Comparison of ENCODE assay signal across 14 mouse cellular contexts in the genomic region with DNA sequence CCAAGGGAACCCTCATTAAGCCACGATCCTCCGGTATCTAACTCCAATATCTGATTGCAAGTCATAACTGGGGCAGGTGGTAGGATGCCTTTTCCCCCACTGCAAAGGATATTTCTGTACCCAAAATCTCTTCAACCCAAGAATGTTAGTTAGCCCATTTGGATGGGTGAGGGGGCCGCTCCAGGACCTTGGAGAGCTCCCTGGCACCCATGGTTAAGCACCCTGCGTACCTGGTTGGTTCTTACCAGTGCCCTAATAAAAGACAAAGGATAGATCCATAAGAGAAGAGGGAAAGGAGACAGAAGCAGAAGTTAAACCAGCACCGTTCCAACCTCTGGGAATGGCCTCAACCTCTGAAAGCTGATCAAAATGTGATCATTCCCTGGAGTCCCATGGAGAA.
DNase-seq lines count a peak whose midpoint lies in the region; ATAC-seq and TF ChIP-seq lines count a peak whose summit lies in the region.
"Had no signal": no experiment of that assay in that cellular context is flagged by ENCODE, and none has a peak within 500 bp of the region (broad histone marks: within the 10 kb centered on the region; RNA-seq: fewer than 3 reads in every experiment).

No protein-coding gene starts in this region.

- no peak for TF ChIP-seq EP300 in heart, adult 2 months (IDR thresholded peaks at IDR 0.05; ENCODE audit: insufficient read depth, low read depth, low read length)

- intact Hi-C loops in heart, adult 2 months (cut with DNase I): no loop called here

- no peak overlapping the region for H3K27ac ChIP-seq in lung, embryonic 14.5 days (ENCODE audit: low read depth)
- H3K27ac ChIP-seq in limb, embryonic 14.5 days (replicated peaks; ENCODE audit: low read depth, low read length): no peak overlapping the region
- no peak overlapping the region for H3K27ac ChIP-seq in forebrain, embryonic 11.5 days (ENCODE audit: low read depth, low read length)
- no peak overlapping the region for H3K27ac ChIP-seq in heart, adult 2 months
- H3K27ac ChIP-seq: heart, embryonic 15.5 days; left cerebral cortex, adult 2 months; midbrain, embryonic 13.5 days had no signal

- H3K36me3 ChIP-seq in lung, embryonic 14.5 days (ENCODE audit: insufficient read depth): no peaks in the 10 kb centered on the region
- H3K36me3 ChIP-seq in limb, embryonic 14.5 days (ENCODE audit: control insufficient read depth, insufficient read depth, low read length): no peaks in the 10 kb centered on the region
- no peaks in the 10 kb centered on the region for H3K36me3 ChIP-seq in forebrain, embryonic 11.5 days (ENCODE audit: control insufficient read depth, insufficient read depth, low read length)
- no peaks in the 10 kb centered on the region for H3K36me3 ChIP-seq in heart, adult 2 months (ENCODE audit: control insufficient read depth, insufficient read depth, low read length)
- H3K36me3 ChIP-seq: heart, embryonic 15.5 days; midbrain, embryonic 13.5 days had no signal

- TF ChIP-seq POLR2A in limb, embryonic 14.5 days (IDR thresholded peaks at IDR 0.05; ENCODE audit: borderline replicate concordance, extremely low read depth, insufficient read depth, insufficient read length): no peak
- TF ChIP-seq POLR2A in heart, adult 2 months (IDR thresholded peaks at IDR 0.05; ENCODE audit: insufficient read depth, low read depth, low read length): no peak

- H3K79me2 ChIP-seq in heart, adult 2 months (replicated peaks; ENCODE audit: control insufficient read depth, insufficient read depth, low read length): no peaks in the 10 kb centered on the region

- H3K27me3 ChIP-seq in lung, embryonic 14.5 days (ENCODE audit: insufficient read depth, low read length): no peaks in the 10 kb centered on the region
- H3K27me3 ChIP-seq in limb, embryonic 14.5 days (ENCODE audit: control insufficient read depth, insufficient read depth, low read length): no peaks in the 10 kb centered on the region
- no peaks in the 10 kb centered on the region for H3K27me3 ChIP-seq in forebrain, embryonic 11.5 days (ENCODE audit: control insufficient read depth, insufficient read depth, low read length)
- no peaks in the 10 kb centered on the region for H3K27me3 ChIP-seq in heart, adult 2 months (ENCODE audit: control insufficient read depth, insufficient read depth, low read length)
- H3K27me3 ChIP-seq: heart, embryonic 15.5 days; midbrain, embryonic 13.5 days had no signal

- no peaks in the 10 kb centered on the region for H3K9me3 ChIP-seq in lung, embryonic 14.5 days (ENCODE audit: low read depth, low read length)
- H3K9me3 ChIP-seq in limb, embryonic 14.5 days (ENCODE audit: control insufficient read depth, low read length): no peaks in the 10 kb centered on the region
- H3K9me3 ChIP-seq in forebrain, embryonic 11.5 days (ENCODE audit: control insufficient read depth, low read length): no peaks in the 10 kb centered on the region
- H3K9me3 ChIP-seq: heart, embryonic 15.5 days; midbrain, embryonic 13.5 days had no signal

- H3K4me1 ChIP-seq in lung, embryonic 14.5 days (ENCODE audit: insufficient read depth): no peaks in the 10 kb centered on the region
- H3K4me1 ChIP-seq in limb, embryonic 14.5 days (ENCODE audit: control insufficient read depth, insufficient read depth, low read length): no peaks in the 10 kb centered on the region
- no peaks in the 10 kb centered on the region for H3K4me1 ChIP-seq in forebrain, embryonic 11.5 days (replicated peaks; ENCODE audit: control insufficient read depth, insufficient read depth, low read length)
- H3K4me1 ChIP-seq in heart, adult 2 months (ENCODE audit: control insufficient read depth, insufficient read depth, low read length): no peaks in the 10 kb centered on the region
- H3K4me1 ChIP-seq: heart, embryonic 15.5 days; midbrain, embryonic 13.5 days had no signal

- WGBS in lung, embryonic 14.5 days: 55% methylated on average over 5 of the region's 5 CpGs
- 53% methylated on average over 5 of the region's 5 CpGs for WGBS in limb, embryonic 14.5 days
- 74% methylated on average over 5 of the region's 5 CpGs for WGBS in forebrain, embryonic 11.5 days
- 60% methylated on average over 5 of the region's 5 CpGs for WGBS in heart, adult 2 months

- ATAC-seq in lung, embryonic 14.5 days (ENCODE audit: insufficient read depth): no peak
- no peak for ATAC-seq in limb, embryonic 14.5 days (ENCODE audit: low FRiP score, low read depth)
- ATAC-seq in inflammation-experienced regulatory T-cells, adult 6 months: no peak
- no peak for ATAC-seq in forebrain, embryonic 11.5 days (replicated peaks; ENCODE audit: low FRiP score)
- ATAC-seq: hindbrain, embryonic 16.5 days; midbrain, embryonic 13.5 days had no signal

- no peak for TF ChIP-seq CTCF in lung, embryonic 14.5 days (IDR thresholded peaks at IDR 0.05; ENCODE audit: low read depth)
- TF ChIP-seq CTCF in heart, adult 2 months (IDR thresholded peaks at IDR 0.05): no peak

- no peak overlapping the region for H3K4me2 ChIP-seq in lung, embryonic 14.5 days
- no peak overlapping the region for H3K4me2 ChIP-seq in limb, embryonic 14.5 days (replicated peaks; ENCODE audit: low read depth, low read length, severe bottlenecking)
- H3K4me2 ChIP-seq in forebrain, embryonic 11.5 days (ENCODE audit: low read depth, low read length, severe bottlenecking): no peak overlapping the region
- H3K4me2 ChIP-seq: heart, embryonic 15.5 days; midbrain, embryonic 13.5 days had no signal

- DNase-seq in lung, embryonic 14.5 days: peak; percentile 66
- DNase-seq in lung, postnatal 25 days (ENCODE audit: low spot score): no peak
- peak; percentile 27 for DNase-seq in R1 (ENCODE audit: low read depth, low spot score)
- DNase-seq in embryo, embryonic 11.5 days (ENCODE audit: low read depth, low spot score): peak; percentile 13
- DNase-seq in limb, embryonic 14.5 days (ENCODE audit: low spot score): peak; percentile 39
- no peak for DNase-seq in forebrain, embryonic 11.5 days (ENCODE audit: low spot score)
- no peak for DNase-seq in heart, adult 2 months
- DNase-seq: cerebellum, postnatal 36 days; lung, postnatal 36 days had no signal

- H3K4me3 ChIP-seq in lung, embryonic 14.5 days (ENCODE audit: low read depth, low read length): no peak overlapping the region
- H3K4me3 ChIP-seq in limb, embryonic 14.5 days (replicated peaks; ENCODE audit: low read length): no peak overlapping the region
- no peak overlapping the region for H3K4me3 ChIP-seq in forebrain, embryonic 11.5 days (ENCODE audit: low read depth, low read length)
- H3K4me3 ChIP-seq in heart, adult 2 months: no peak overlapping the region
- H3K4me3 ChIP-seq: heart, embryonic 15.5 days; left cerebral cortex, adult 2 months; midbrain, embryonic 13.5 days had no signal

- no peak overlapping the region for H3K9ac ChIP-seq in lung, embryonic 14.5 days
- H3K9ac ChIP-seq in limb, embryonic 14.5 days (ENCODE audit: low read depth, low read length, severe bottlenecking): no peak overlapping the region
- no peak overlapping the region for H3K9ac ChIP-seq in forebrain, embryonic 11.5 days (ENCODE audit: low read length)
- no peak overlapping the region for H3K9ac ChIP-seq in heart, adult 2 months (ENCODE audit: low read depth, low read length)
- H3K9ac ChIP-seq: heart, embryonic 15.5 days; midbrain, embryonic 13.5 days had no signal

Comparison
In these comparisons a context has a peak if more than half of its experiments do, and no peak if none do; other contexts are left out.
1. DNase-seq: peak in lung, embryonic 14.5 days (single experiment), R1 (single experiment), embryo, embryonic 11.5 days (single experiment) and limb, embryonic 14.5 days (single experiment); none in lung, postnatal 25 days (single experiment), forebrain, embryonic 11.5 days (single experiment) and heart, adult 2 months (0 of 2).